In the genomic region with DNA sequence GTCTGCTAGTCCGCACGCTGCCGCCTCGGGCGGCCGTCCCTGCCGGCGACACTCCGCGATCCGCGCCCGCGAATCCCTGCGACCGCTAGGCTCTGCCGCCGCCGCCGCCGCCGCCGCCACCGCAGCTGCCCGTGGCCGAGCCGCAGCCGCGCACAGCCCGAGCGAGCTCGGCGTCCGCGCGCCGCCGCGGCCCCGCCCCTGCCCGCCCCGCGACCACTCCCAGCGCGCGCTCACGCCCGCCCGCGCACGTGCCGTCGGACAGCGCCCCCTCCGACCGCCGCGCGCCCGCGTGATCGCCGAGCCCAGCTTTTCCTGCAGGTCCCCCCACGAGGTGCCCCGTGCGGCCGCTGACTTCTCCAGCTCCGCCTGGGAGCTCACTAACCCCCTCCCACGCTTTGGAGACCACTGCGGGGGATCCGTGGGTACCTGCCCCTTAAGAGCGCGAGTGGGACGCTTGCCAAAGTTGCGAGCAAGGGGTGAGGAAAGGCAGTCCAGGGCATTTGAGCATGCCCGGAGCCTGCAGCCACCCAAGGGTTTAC, we compare ENCODE assay signal across 8 mouse cellular contexts. TPM values are rescaled to one million over a fixed set of nuclear protein-coding genes. Genes with fewer than 3 reads are reported as not detected.
DNase-seq lines count a peak whose midpoint lies in the region; ATAC-seq and TF ChIP-seq lines count a peak whose summit lies in the region.

TSS of gene Gnai1 (minus strand) at position 75 of the 539 bp plus-strand sequence.

- H3K4me2 ChIP-seq in hindbrain, embryonic 14.5 days (replicated peaks): peak within 1 kb of the TSS; percentile 56

- peak; percentile 86 for DNase-seq in adrenal gland, adult 2 months
- peak; percentile 72 to 87 for DNase-seq in cerebellum, postnatal 4 days (ENCODE audit: low spot score in 2 of 2)
- DNase-seq in gastrocnemius, adult 2 months: peak; percentile 71
- DNase-seq in hindbrain, embryonic 14.5 days (ENCODE audit: low spot score): peak; percentile 85
- DNase-seq in left cerebral cortex, adult 18-20 months (ENCODE audit: low spot score in 2 of 2): peak; percentile 70 to 72
- peak; percentile 47 for DNase-seq in lung, postnatal 25 days (ENCODE audit: low spot score)
- DNase-seq in right cerebral cortex, postnatal 10 days (ENCODE audit: low spot score in 2 of 2): peak; percentile 82 to 86

- ATAC-seq in hindbrain, embryonic 14.5 days (ENCODE audit: low FRiP score): peak; percentile 98
- ATAC-seq in monocyte, adult 5-6 weeks (replicated peaks; ENCODE audit: insufficient number of reproducible peaks, low FRiP score, low TSS enrichment, poor library complexity, severe bottlenecking): no peak

- H3K4me1 ChIP-seq in hindbrain, embryonic 14.5 days (replicated peaks; ENCODE audit: control insufficient read depth, insufficient read depth, low read length): peaks cover 14% of the 10 kb centered on the region

- no peaks in the 10 kb centered on the region for H3K27me3 ChIP-seq in hindbrain, embryonic 14.5 days (ENCODE audit: control insufficient read depth, insufficient read depth, low read length)

- intact Hi-C loops in gastrocnemius, adult 2 months (cut with DNase I): no loop called here

- TF ChIP-seq CTCF in gastrocnemius, adult 2 months (IDR thresholded peaks at IDR 0.05): peak; percentile 44

- H3K4me3 ChIP-seq in gastrocnemius, adult 2 months: peak within 1 kb of the TSS; percentile 87
- peak within 1 kb of the TSS; percentile 95 for H3K4me3 ChIP-seq in hindbrain, embryonic 14.5 days (replicated peaks; ENCODE audit: low read length)

- H3K9me3 ChIP-seq in hindbrain, embryonic 14.5 days (ENCODE audit: control insufficient read depth, low read length): no peaks in the 10 kb centered on the region

- peak within 1 kb of the TSS; percentile 74 for H3K27ac ChIP-seq in gastrocnemius, adult 2 months
- peak within 1 kb of the TSS; percentile 84 for H3K27ac ChIP-seq in hindbrain, embryonic 14.5 days

- H3K9ac ChIP-seq in hindbrain, embryonic 14.5 days: peak within 1 kb of the TSS; percentile 89

- WGBS in hindbrain, embryonic 14.5 days: 1% methylated on average over 24 of the region's 76 CpGs

- no peaks in the 10 kb centered on the region for H3K36me3 ChIP-seq in hindbrain, embryonic 14.5 days (replicated peaks; ENCODE audit: control insufficient read depth, insufficient read depth)

RNA-seq across cellular contexts. Expression of gene Gnai1, which starts in this region (rescaled TPM):
- 10 to 100 TPM; 29.3 to 29.8 TPM for total RNA-seq in adrenal gland, adult 2 months (2021)
- polyA plus RNA-seq in adrenal gland, adult 2 months (2012; rRNA removed): 9.4 and 10.1 TPM in 2 replicates
- total RNA-seq in gastrocnemius, adult 2 months (2021): 1 to 10 TPM; 1.2 to 2.1 TPM
- 93.2 and 111 TPM in 2 replicates for polyA plus RNA-seq in hindbrain, embryonic 14.5 days (2014; fragmentation: Nextera tagmentation; extraction: Ambion mirVana)
- 100 to 1,000 TPM; 170 to 173 TPM for total RNA-seq in left cerebral cortex, adult 18-20 months (2021)
- not detected in 3 replicates for total RNA-seq in monocyte, adult 5-6 weeks (2017)

Comparison
In these comparisons a context has a peak if more than half of its experiments do, and no peak if none do; other contexts are left out.
1. RNA of gene Gnai1 (total RNA-seq): 170 to 173 TPM in left cerebral cortex, adult 18-20 months and 29.3 to 29.8 TPM in adrenal gland, adult 2 months; 1.2 to 2.1 TPM in gastrocnemius, adult 2 months and not detected in monocyte, adult 5-6 weeks; every median in the first group is over 4 times any median in the second.
2. RNA of gene Gnai1 (total RNA-seq): 170 to 173 TPM in left cerebral cortex, adult 18-20 months; 29.3 to 29.8 TPM in adrenal gland, adult 2 months; every median in the first group is over 4 times any median in the second.
3. Peak in every context shown above with its lines, with median percentiles within 50 percentile points of each other: DNase-seq.